In the genomic region with DNA sequence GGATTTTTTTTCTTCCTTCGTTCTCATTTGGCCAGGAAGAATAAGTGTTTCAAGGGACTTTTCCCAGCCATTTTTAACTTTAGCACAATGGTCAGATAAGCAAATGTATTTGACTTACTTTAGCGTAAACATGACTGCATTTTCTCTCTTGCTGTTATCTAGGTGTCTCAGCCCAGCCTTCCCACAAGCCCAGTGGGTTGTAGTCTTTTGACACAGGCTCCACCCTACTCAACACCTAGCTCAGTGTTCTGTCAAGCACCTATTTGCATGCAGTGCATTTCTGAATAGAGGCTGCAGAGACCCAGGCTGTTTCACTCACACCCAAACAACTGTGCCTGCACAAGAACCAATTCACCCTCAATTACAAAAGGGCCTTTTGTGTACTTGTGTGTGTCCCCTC, we compare ENCODE assay signal across 22 mouse cellular contexts.
"Had no signal": no experiment of that assay in that cellular context is flagged by ENCODE, and none has a peak within 500 bp of the region (broad histone marks: within the 10 kb centered on the region; RNA-seq: fewer than 3 reads in every experiment).

No protein-coding gene starts in this region.

- H3K9ac ChIP-seq: limb, embryonic 12.5 days; limb, embryonic 15.5 days; lung, embryonic 15.5 days; midbrain, embryonic 13.5 days; neural tube, embryonic 13.5 days; stomach, embryonic 15.5 days had no signal

- ATAC-seq: intestine, embryonic 16.5 days; midbrain, embryonic 13.5 days; midbrain, embryonic 16.5 days had no signal

- H3K27me3 ChIP-seq: limb, embryonic 12.5 days; limb, embryonic 15.5 days; lung, embryonic 15.5 days; megakaryocyte, embryonic 14.5 days; midbrain, embryonic 13.5 days; neural tube, embryonic 13.5 days; stomach, embryonic 15.5 days had no signal

- H3K9me3 ChIP-seq: limb, embryonic 12.5 days; limb, embryonic 15.5 days; lung, embryonic 15.5 days; midbrain, embryonic 10.5 days; midbrain, embryonic 13.5 days; neural tube, embryonic 13.5 days; stomach, embryonic 15.5 days had no signal

- H3K4me2 ChIP-seq: limb, embryonic 12.5 days; limb, embryonic 15.5 days; lung, embryonic 15.5 days; midbrain, embryonic 13.5 days; neural tube, embryonic 13.5 days; stomach, embryonic 15.5 days had no signal

- DNase-seq: kidney, adult 18-20 months; kidney, postnatal 10 days; kidney, postnatal 36 days; left cerebral cortex, postnatal 4 days; lung, adult 18-20 months; lung, postnatal 10 days; lung, postnatal 36 days; retina, postnatal 1 day; right cerebral cortex, postnatal 25 days; spleen, adult 18-20 months; thymus, postnatal 25 days had no signal

- H3K4me1 ChIP-seq: limb, embryonic 12.5 days; limb, embryonic 15.5 days; lung, embryonic 15.5 days; megakaryocyte, embryonic 14.5 days; midbrain, embryonic 10.5 days; midbrain, embryonic 13.5 days; neural tube, embryonic 13.5 days; stomach, embryonic 15.5 days had no signal

- H3K27ac ChIP-seq: limb, embryonic 12.5 days; limb, embryonic 15.5 days; lung, embryonic 15.5 days; midbrain, embryonic 10.5 days; midbrain, embryonic 13.5 days; neural tube, embryonic 13.5 days; stomach, embryonic 15.5 days had no signal

- H3K4me3 ChIP-seq: limb, embryonic 12.5 days; limb, embryonic 15.5 days; lung, embryonic 15.5 days; megakaryocyte, embryonic 14.5 days; midbrain, embryonic 10.5 days; midbrain, embryonic 13.5 days; myocyte; neural tube, embryonic 13.5 days; stomach, embryonic 15.5 days had no signal

- H3K36me3 ChIP-seq: limb, embryonic 12.5 days; limb, embryonic 15.5 days; lung, embryonic 15.5 days; midbrain, embryonic 10.5 days; midbrain, embryonic 13.5 days; neural tube, embryonic 13.5 days; stomach, embryonic 15.5 days had no signal
